Mouse (Mus musculus): ENCODE measurements around the gene Foxn3. TPM values are rescaled to one million over a fixed set of nuclear protein-coding genes. Genes with fewer than 3 reads are reported as not detected.

Gene Foxn3
- polyA plus RNA-seq, 1 experiment from 2014 or later, result 74.5 TPM

GRCm38 (mm10) chr12:99351731-99352130 is 211.7 kb downstream of the Foxn3 start:
- Histone ChIP-seq H3K27ac (replicated peaks) (no peak overlapping the region), H3K36me3 (no peaks in the 10 kb centered on the region), H3K27me3 (no peaks in the 10 kb centered on the region), H3K9me3 (no peaks in the 10 kb centered on the region), H3K4me2 (no peak overlapping the region), H3K4me1 (replicated peaks) (peaks cover 69% of the 10 kb centered on the region), H3K4me3 (no peak overlapping the region), H3K9ac (no peak overlapping the region)
- ATAC-seq (ENCODE audit: low read depth), result no peak
- WGBS, result 18% methylated on average over 9 of the region's 9 CpGs

- no peak for ATAC-seq (ENCODE audit: low read depth)
- 88% methylated on average over 9 of the region's 9 CpGs for WGBS
- no peak overlapping the region for H3K4me3 ChIP-seq
- H3K4me1 ChIP-seq (replicated peaks), result peaks cover 78% of the 10 kb centered on the region
- no peak overlapping the region for H3K27ac ChIP-seq (replicated peaks)
- H3K4me2 ChIP-seq, result no peak overlapping the region
- no peaks in the 10 kb centered on the region for H3K36me3 ChIP-seq
- H3K9ac ChIP-seq, result no peak overlapping the region
- H3K27me3 ChIP-seq, result no peaks in the 10 kb centered on the region
- no peaks in the 10 kb centered on the region for H3K9me3 ChIP-seq
Measured at GRCm38 (mm10) chr12:99349650-99349997, 213.8 kb downstream of the Foxn3 start.

DNA sequence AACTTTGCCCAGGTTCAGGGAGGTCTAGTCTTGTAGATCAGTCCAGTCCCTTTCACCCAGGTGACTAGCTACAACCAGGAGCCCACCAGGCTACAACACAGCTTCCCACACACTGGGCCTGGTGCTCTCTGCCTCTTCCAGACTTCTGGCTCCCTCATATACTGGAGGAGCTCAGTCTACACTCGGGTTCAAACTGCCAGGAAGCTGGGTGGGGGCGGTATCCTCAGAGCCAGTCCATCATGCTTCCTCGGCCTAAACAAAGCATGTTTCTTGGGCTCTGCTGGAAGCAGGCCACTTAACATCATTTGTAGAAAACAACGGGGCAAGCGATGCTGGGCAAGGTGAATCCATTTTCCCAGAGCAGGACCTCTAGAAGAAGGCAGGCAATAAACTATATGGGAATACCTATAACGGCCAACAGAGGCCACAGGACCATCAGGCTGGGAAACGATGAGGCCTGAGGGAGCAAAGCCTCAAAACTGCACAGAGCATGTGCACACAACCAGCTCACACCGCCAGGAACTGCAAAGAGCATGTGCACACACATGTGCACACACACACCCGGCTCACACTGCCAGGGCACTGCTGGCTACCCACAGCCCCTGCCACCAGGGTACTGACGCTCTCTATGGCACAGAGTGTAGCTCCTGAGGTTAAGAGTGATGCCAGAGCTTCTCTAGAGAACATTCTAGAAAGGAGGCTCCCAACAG is 214.3 kb downstream of the Foxn3 start:
- no peaks in the 10 kb centered on the region for H3K27me3 ChIP-seq
- WGBS, result 59% methylated on average over 10 of the region's 10 CpGs
- ATAC-seq (ENCODE audit: low read depth), result no peak
- no peak overlapping the region for H3K9ac ChIP-seq
- no peak overlapping the region for H3K27ac ChIP-seq (replicated peaks)
- H3K4me1 ChIP-seq (replicated peaks), result peaks cover 83% of the 10 kb centered on the region
- no peak overlapping the region for H3K4me2 ChIP-seq
- H3K36me3 ChIP-seq, result no peaks in the 10 kb centered on the region
- H3K4me3 ChIP-seq, result no peak overlapping the region
- no peaks in the 10 kb centered on the region for H3K9me3 ChIP-seq

- no peaks in the 10 kb centered on the region for H3K36me3 ChIP-seq
- no peak for ATAC-seq (ENCODE audit: low read depth)
- H3K4me3 ChIP-seq, result no peak overlapping the region
- no peaks in the 10 kb centered on the region for H3K9me3 ChIP-seq
- peaks cover 78% of the 10 kb centered on the region for H3K4me1 ChIP-seq (replicated peaks)
- H3K4me2 ChIP-seq, result no peak overlapping the region
- WGBS, result 37% methylated on average over 3 of the region's 3 CpGs
- no peak overlapping the region for H3K9ac ChIP-seq
- no peak overlapping the region for H3K27ac ChIP-seq (replicated peaks)
- H3K27me3 ChIP-seq, result no peaks in the 10 kb centered on the region
Measured at GRCm38 (mm10) chr12:99347512-99347911, 215.9 kb downstream of the Foxn3 start.

DNA sequence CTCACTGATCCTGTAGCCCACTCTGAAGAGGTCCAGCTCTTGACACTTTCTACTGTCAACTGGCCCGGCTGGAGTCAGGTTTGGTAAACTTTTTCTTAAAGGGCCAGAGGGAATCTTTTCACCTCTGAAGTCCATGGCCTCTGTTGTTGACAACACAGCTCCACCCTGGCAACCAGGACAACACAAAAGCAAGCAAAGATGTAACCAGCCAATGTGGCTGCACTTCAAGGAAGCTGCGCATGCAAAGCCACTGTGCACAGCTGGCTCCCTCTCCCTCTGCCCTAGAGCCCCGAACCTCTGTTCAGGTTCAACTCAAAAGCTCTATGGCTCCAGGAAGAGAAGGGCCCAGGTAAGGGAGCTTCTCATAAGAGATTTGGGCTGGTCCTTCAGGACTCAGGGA is 216.4 kb downstream of the Foxn3 start:
- ATAC-seq (ENCODE audit: low read depth), result no peak
- no peaks in the 10 kb centered on the region for H3K36me3 ChIP-seq
- no peak overlapping the region for H3K9ac ChIP-seq
- H3K27ac ChIP-seq (replicated peaks), result no peak overlapping the region
- no peak overlapping the region for H3K4me2 ChIP-seq
- H3K4me1 ChIP-seq (replicated peaks), result peaks cover 78% of the 10 kb centered on the region
- H3K9me3 ChIP-seq, result no peaks in the 10 kb centered on the region
- WGBS, result 75% methylated on average over 3 of the region's 3 CpGs
- no peaks in the 10 kb centered on the region for H3K27me3 ChIP-seq
- no peak overlapping the region for H3K4me3 ChIP-seq

DNA sequence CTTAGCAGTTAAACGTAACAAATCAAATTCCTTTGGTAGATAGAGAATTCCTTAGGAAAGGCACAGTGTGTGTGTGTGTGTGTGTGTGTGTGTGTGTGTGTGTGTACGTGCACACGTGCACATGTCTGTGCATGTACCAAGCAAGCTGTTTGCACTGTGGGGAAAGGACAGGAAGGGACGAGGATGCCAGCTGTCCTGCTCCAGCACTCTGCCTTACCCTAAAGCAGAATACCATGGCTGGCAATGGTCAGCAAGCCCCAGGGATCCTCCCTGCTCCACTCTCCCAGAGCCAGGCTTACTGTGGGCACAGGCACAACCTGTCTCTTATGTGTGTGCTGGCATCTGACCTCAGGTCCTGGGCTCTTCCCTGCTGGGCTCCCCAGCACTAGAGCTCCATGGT is 218.1 kb downstream of the Foxn3 start:
- no peak overlapping the region for H3K4me2 ChIP-seq
- no peak for ATAC-seq (ENCODE audit: low read depth)
- no peaks in the 10 kb centered on the region for H3K27me3 ChIP-seq
- H3K4me3 ChIP-seq, result no peak overlapping the region
- H3K9ac ChIP-seq, result no peak overlapping the region
- H3K27ac ChIP-seq (replicated peaks), result 0 out of 2 replicates have a peak overlapping the region, but pooled peaks have one; percentile 5
- H3K36me3 ChIP-seq, result no peaks in the 10 kb centered on the region
- H3K4me1 ChIP-seq (replicated peaks), result peaks cover 84% of the 10 kb centered on the region
- 65% methylated on average over 4 of the region's 4 CpGs for WGBS
- no peaks in the 10 kb centered on the region for H3K9me3 ChIP-seq

DNA sequence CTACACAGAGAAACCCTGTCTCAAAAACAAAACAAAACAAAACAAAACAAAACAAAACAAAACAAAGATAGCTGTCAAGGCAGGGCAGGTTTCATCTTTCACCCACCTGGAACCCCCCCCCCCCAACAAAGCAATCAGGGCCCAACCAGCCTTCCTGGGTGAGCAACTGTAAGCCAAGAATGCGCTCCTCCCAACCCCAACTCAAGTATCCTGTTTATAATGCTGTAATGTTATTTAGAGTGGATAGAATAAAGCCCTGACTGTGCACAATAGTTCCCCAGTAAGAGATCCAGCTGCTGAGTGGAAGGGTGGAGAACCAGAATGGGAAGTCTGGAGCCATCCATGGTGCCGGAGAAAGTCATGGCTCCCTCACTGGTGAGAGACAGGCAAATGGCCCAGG is 220.0 kb downstream of the Foxn3 start:
- Histone ChIP-seq H3K27me3 (no peaks in the 10 kb centered on the region), H3K36me3 (no peaks in the 10 kb centered on the region)

GRCm38 (mm10) chr12:99342160-99342559 is 221.2 kb downstream of the Foxn3 start:
- no peak overlapping the region for H3K4me3 ChIP-seq
- peaks cover 82% of the 10 kb centered on the region for H3K4me1 ChIP-seq (replicated peaks)
- no peaks in the 10 kb centered on the region for H3K27me3 ChIP-seq
- no peaks in the 10 kb centered on the region for H3K36me3 ChIP-seq
- peak overlapping the region; percentile 92; the same call in 1 of the 2 replicates for H3K27ac ChIP-seq (replicated peaks)
- no peak for ATAC-seq (ENCODE audit: low read depth)
- 4% methylated on average over 3 of the region's 3 CpGs for WGBS
- H3K9me3 ChIP-seq, result no peaks in the 10 kb centered on the region
- no peak overlapping the region for H3K4me2 ChIP-seq
- no peak overlapping the region for H3K9ac ChIP-seq

More for the DNA sequence above, 220.0 kb downstream of the Foxn3 start:
- Histone ChIP-seq H3K9ac (no peak overlapping the region), H3K9me3 (no peaks in the 10 kb centered on the region), H3K27ac (replicated peaks) (no peak overlapping the region), H3K4me1 (replicated peaks) (peaks cover 88% of the 10 kb centered on the region), H3K4me3 (no peak overlapping the region), H3K4me2 (no peak overlapping the region)
- 91% methylated on average over 2 of the region's 2 CpGs for WGBS
- ATAC-seq (ENCODE audit: low read depth), result no peak

- no peak overlapping the region for H3K4me2 ChIP-seq
- H3K4me3 ChIP-seq, result no peak overlapping the region
- H3K9me3 ChIP-seq, result no peaks in the 10 kb centered on the region
- peak overlapping the region; percentile 92; the same call in 1 of the 2 replicates for H3K27ac ChIP-seq (replicated peaks)
- H3K27me3 ChIP-seq, result no peaks in the 10 kb centered on the region
- no peak overlapping the region for H3K9ac ChIP-seq
- H3K36me3 ChIP-seq, result no peaks in the 10 kb centered on the region
- H3K4me1 ChIP-seq (replicated peaks), result peaks cover 82% of the 10 kb centered on the region
- WGBS, result 37% methylated on average over 7 of the region's 7 CpGs
- no peak for ATAC-seq (ENCODE audit: low read depth)
Measured at GRCm38 (mm10) chr12:99341751-99342150, 221.6 kb downstream of the Foxn3 start.

- 55% methylated on average over 13 of the region's 13 CpGs for WGBS
- peak; percentile 24; the same call in 1 of the 2 replicates for ATAC-seq (ENCODE audit: low read depth)
Measured at GRCm38 (mm10) chr12:99340418-99341182, 222.8 kb downstream of the Foxn3 start.

DNA sequence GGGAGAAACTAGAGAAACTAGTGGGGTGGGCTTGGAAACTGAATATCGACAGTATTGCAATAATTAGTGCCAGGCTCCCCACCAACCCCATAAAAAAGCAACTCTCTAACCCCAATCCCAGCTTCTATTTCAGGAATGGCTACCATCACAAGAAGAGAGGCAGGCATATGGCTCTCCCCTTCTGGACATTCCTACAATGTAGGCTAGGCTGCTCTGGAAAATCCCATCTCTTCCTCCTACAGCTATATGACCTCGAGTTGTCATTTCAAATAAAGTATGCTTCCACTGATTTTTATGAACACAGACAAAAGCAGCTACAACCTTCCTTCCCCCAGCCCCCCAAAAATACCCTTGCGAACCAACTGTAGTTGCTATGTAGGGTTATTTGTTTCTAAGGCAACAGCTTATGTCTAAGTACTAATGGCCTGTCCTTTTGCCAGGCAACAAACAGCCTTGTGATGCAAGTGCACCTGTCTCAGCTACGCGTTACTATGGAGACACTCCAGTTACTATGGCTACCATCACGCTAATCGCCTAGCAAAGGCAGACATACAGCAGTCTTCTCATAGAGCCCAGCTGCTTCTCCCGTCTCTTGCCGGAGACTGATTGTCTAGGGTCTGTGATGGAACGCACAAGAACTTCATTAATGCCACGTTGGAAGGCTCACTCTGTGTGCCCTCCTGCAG is 223.6 kb downstream of the Foxn3 start:
- Histone ChIP-seq H3K4me3 (no peak overlapping the region), H3K27ac (replicated peaks) (peak overlapping the region; percentile 92), H3K9me3 (no peaks in the 10 kb centered on the region), H3K27me3 (no peaks in the 10 kb centered on the region), H3K4me2 (peak overlapping the region; percentile 35), H3K36me3 (no peaks in the 10 kb centered on the region), H3K9ac (0 out of 2 replicates have a peak overlapping the region, but pooled peaks have one; percentile 12), H3K4me1 (replicated peaks) (peaks cover 85% of the 10 kb centered on the region)
- peak; percentile 94 for ATAC-seq (ENCODE audit: low read depth)
- 28% methylated on average over 11 of the region's 11 CpGs for WGBS

More at GRCm38 (mm10) chr12:99340418-99341182, 222.8 kb downstream of the Foxn3 start:
- H3K4me2 ChIP-seq, result peak overlapping the region; percentile 35
- no peak overlapping the region for H3K4me3 ChIP-seq
- H3K9ac ChIP-seq, result 0 out of 2 replicates have a peak overlapping the region, but pooled peaks have one; percentile 12
- peak overlapping the region; percentile 92 for H3K27ac ChIP-seq (replicated peaks)
- no peaks in the 10 kb centered on the region for H3K27me3 ChIP-seq
- H3K36me3 ChIP-seq, result no peaks in the 10 kb centered on the region
- H3K4me1 ChIP-seq (replicated peaks), result peaks cover 84% of the 10 kb centered on the region
- H3K9me3 ChIP-seq, result no peaks in the 10 kb centered on the region

DNA sequence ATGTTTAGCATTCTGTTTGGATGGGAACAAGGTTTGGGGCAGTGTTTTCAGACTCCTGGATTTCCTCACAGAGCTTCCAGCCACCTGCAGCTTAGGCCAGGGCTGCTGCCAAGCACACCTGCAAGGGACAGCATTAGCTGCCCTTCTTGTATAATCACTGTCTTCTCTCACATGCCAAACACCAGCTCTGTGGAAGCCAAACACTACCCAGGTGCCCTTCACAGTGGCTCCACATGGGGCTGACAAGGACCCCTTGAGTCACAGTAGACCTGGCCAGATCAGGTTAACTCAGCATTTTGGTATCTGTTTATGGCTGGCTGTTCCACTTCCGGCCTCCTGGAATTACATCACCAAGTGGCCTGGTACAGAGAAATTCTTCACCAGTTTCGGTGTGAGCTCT is 224.6 kb downstream of the Foxn3 start:
- H3K36me3 ChIP-seq, result no peaks in the 10 kb centered on the region
- 89% methylated on average over 2 of the region's 2 CpGs for WGBS
- no peak overlapping the region for H3K4me3 ChIP-seq
- peaks cover 89% of the 10 kb centered on the region for H3K4me1 ChIP-seq (replicated peaks)
- no peak for ATAC-seq (ENCODE audit: low read depth)
- no peak overlapping the region for H3K9ac ChIP-seq
- H3K9me3 ChIP-seq, result no peaks in the 10 kb centered on the region
- no peak overlapping the region for H3K4me2 ChIP-seq
- peak overlapping the region; percentile 92 for H3K27ac ChIP-seq (replicated peaks)
- H3K27me3 ChIP-seq, result no peaks in the 10 kb centered on the region

Data from neural tube, embryonic 13.5 days (tissue).